Mouse (Mus musculus): ENCODE results near the gene Barhl2. TPM values are rescaled to one million over a fixed set of nuclear protein-coding genes. Genes with fewer than 3 reads are reported as not detected.

Gene Barhl2
- polyA plus RNA-seq, 1 experiment: 0.34 TPM

GRCm38 (mm10) chr5:106448798-106449125 lies 9.2 kb downstream of the Barhl2 start:
- H3K4me1 ChIP-seq (ENCODE audit: control insufficient read depth, insufficient read depth, low read length): no peaks in the 10 kb centered on the region
- TF ChIP-seq CTCF (IDR thresholded peaks at IDR 0.05; ENCODE audit: low read depth, low read length): no peak
- no peak for TF ChIP-seq EP300 (IDR thresholded peaks at IDR 0.05; ENCODE audit: insufficient read depth, low read depth, low read length)
- TF ChIP-seq POLR2A (IDR thresholded peaks at IDR 0.05; ENCODE audit: insufficient read depth, low read length): no peak
- H3K4me3 ChIP-seq (ENCODE audit: low read depth, low read length): no peak overlapping the region
- peaks cover 30% of the 10 kb centered on the region for H3K27me3 ChIP-seq (ENCODE audit: control insufficient read depth, insufficient read depth, low read length, poor library complexity, severe bottlenecking)
- no peak overlapping the region for H3K27ac ChIP-seq (ENCODE audit: insufficient read depth, low read length)
- no peaks in the 10 kb centered on the region for H3K9me3 ChIP-seq (replicated peaks; ENCODE audit: control insufficient read depth, insufficient read depth, low read length, poor library complexity, severe bottlenecking)
- H3K9ac ChIP-seq (ENCODE audit: low read depth, poor library complexity, severe bottlenecking): no peak overlapping the region
- H3K36me3 ChIP-seq (ENCODE audit: control insufficient read depth, insufficient read depth, low read length, poor library complexity, severe bottlenecking): no peaks in the 10 kb centered on the region

GRCm38 (mm10) chr5:106447951-106448797 lies 9.8 kb downstream of the Barhl2 start:
- Histone ChIP-seq H3K9me3 (replicated peaks; ENCODE audit: control insufficient read depth, insufficient read depth, low read length, poor library complexity, severe bottlenecking) (no peaks in the 10 kb centered on the region), H3K27me3 (ENCODE audit: control insufficient read depth, insufficient read depth, low read length, poor library complexity, severe bottlenecking) (peaks cover 24% of the 10 kb centered on the region), H3K4me1 (ENCODE audit: control insufficient read depth, insufficient read depth, low read length) (no peaks in the 10 kb centered on the region), H3K36me3 (ENCODE audit: control insufficient read depth, insufficient read depth, low read length, poor library complexity, severe bottlenecking) (no peaks in the 10 kb centered on the region), H3K9ac (ENCODE audit: low read depth, poor library complexity, severe bottlenecking) (no peak overlapping the region), H3K27ac (ENCODE audit: insufficient read depth, low read length) (no peak overlapping the region), H3K4me3 (ENCODE audit: low read depth, low read length) (peak overlapping the region; percentile 23; the same call in 1 of the 2 replicates)
- no peak for TF ChIP-seq POLR2A (IDR thresholded peaks at IDR 0.05; ENCODE audit: insufficient read depth, low read length)
- TF ChIP-seq CTCF (IDR thresholded peaks at IDR 0.05; ENCODE audit: low read depth, low read length): no peak
- TF ChIP-seq EP300 (IDR thresholded peaks at IDR 0.05; ENCODE audit: insufficient read depth, low read depth, low read length): no peak

GRCm38 (mm10) chr5:106447091-106447820 lies 10.7 kb downstream of the Barhl2 start:
- no peak overlapping the region for H3K9ac ChIP-seq (ENCODE audit: low read depth, poor library complexity, severe bottlenecking)
- no peaks in the 10 kb centered on the region for H3K4me1 ChIP-seq (ENCODE audit: control insufficient read depth, insufficient read depth, low read length)
- H3K36me3 ChIP-seq (ENCODE audit: control insufficient read depth, insufficient read depth, low read length, poor library complexity, severe bottlenecking): no peaks in the 10 kb centered on the region
- H3K4me3 ChIP-seq (ENCODE audit: low read depth, low read length): no peak overlapping the region
- H3K27ac ChIP-seq (ENCODE audit: insufficient read depth, low read length): no peak overlapping the region
- no peak for TF ChIP-seq CTCF (IDR thresholded peaks at IDR 0.05; ENCODE audit: low read depth, low read length)
- no peak for TF ChIP-seq EP300 (IDR thresholded peaks at IDR 0.05; ENCODE audit: insufficient read depth, low read depth, low read length)
- no peak for TF ChIP-seq POLR2A (IDR thresholded peaks at IDR 0.05; ENCODE audit: insufficient read depth, low read length)
- no peaks in the 10 kb centered on the region for H3K9me3 ChIP-seq (replicated peaks; ENCODE audit: control insufficient read depth, insufficient read depth, low read length, poor library complexity, severe bottlenecking)
- peaks cover 21% of the 10 kb centered on the region for H3K27me3 ChIP-seq (ENCODE audit: control insufficient read depth, insufficient read depth, low read length, poor library complexity, severe bottlenecking)

- Histone ChIP-seq H3K4me1 (ENCODE audit: control insufficient read depth, insufficient read depth, low read length) (no peaks in the 10 kb centered on the region), H3K9me3 (replicated peaks; ENCODE audit: control insufficient read depth, insufficient read depth, low read length, poor library complexity, severe bottlenecking) (no peaks in the 10 kb centered on the region), H3K36me3 (ENCODE audit: control insufficient read depth, insufficient read depth, low read length, poor library complexity, severe bottlenecking) (no peaks in the 10 kb centered on the region), H3K27ac (ENCODE audit: insufficient read depth, low read length) (no peak overlapping the region), H3K9ac (ENCODE audit: low read depth, poor library complexity, severe bottlenecking) (no peak overlapping the region), H3K4me3 (ENCODE audit: low read depth, low read length) (no peak overlapping the region), H3K27me3 (ENCODE audit: control insufficient read depth, insufficient read depth, low read length, poor library complexity, severe bottlenecking) (peaks cover 21% of the 10 kb centered on the region)
- TF ChIP-seq POLR2A (IDR thresholded peaks at IDR 0.05; ENCODE audit: insufficient read depth, low read length): no peak
- no peak for TF ChIP-seq CTCF (IDR thresholded peaks at IDR 0.05; ENCODE audit: low read depth, low read length)
- TF ChIP-seq EP300 (IDR thresholded peaks at IDR 0.05; ENCODE audit: insufficient read depth, low read depth, low read length): no peak
These were observed 11.4 kb downstream of the Barhl2 start for GRCm38 (mm10) chr5:106446593-106446992.

GRCm38 (mm10) chr5:106445681-106446080 lies 12.3 kb downstream of the Barhl2 start:
- no peak overlapping the region for H3K4me3 ChIP-seq (ENCODE audit: low read depth, low read length)
- H3K9me3 ChIP-seq (replicated peaks; ENCODE audit: control insufficient read depth, insufficient read depth, low read length, poor library complexity, severe bottlenecking): no peaks in the 10 kb centered on the region
- no peak overlapping the region for H3K27ac ChIP-seq (ENCODE audit: insufficient read depth, low read length)
- TF ChIP-seq CTCF (IDR thresholded peaks at IDR 0.05; ENCODE audit: low read depth, low read length) (no peak), EP300 (IDR thresholded peaks at IDR 0.05; ENCODE audit: insufficient read depth, low read depth, low read length) (no peak), POLR2A (IDR thresholded peaks at IDR 0.05; ENCODE audit: insufficient read depth, low read length) (no peak)
- peaks cover 20% of the 10 kb centered on the region for H3K27me3 ChIP-seq (ENCODE audit: control insufficient read depth, insufficient read depth, low read length, poor library complexity, severe bottlenecking)
- H3K4me1 ChIP-seq (ENCODE audit: control insufficient read depth, insufficient read depth, low read length): no peaks in the 10 kb centered on the region
- H3K9ac ChIP-seq (ENCODE audit: low read depth, poor library complexity, severe bottlenecking): no peak overlapping the region
- no peaks in the 10 kb centered on the region for H3K36me3 ChIP-seq (ENCODE audit: control insufficient read depth, insufficient read depth, low read length, poor library complexity, severe bottlenecking)

- H3K27ac ChIP-seq (ENCODE audit: insufficient read depth, low read length): no peak overlapping the region
- TF ChIP-seq CTCF (IDR thresholded peaks at IDR 0.05; ENCODE audit: low read depth, low read length) (no peak), POLR2A (IDR thresholded peaks at IDR 0.05; ENCODE audit: insufficient read depth, low read length) (no peak), EP300 (IDR thresholded peaks at IDR 0.05; ENCODE audit: insufficient read depth, low read depth, low read length) (no peak)
- no peaks in the 10 kb centered on the region for H3K27me3 ChIP-seq (ENCODE audit: control insufficient read depth, insufficient read depth, low read length, poor library complexity, severe bottlenecking)
- H3K9me3 ChIP-seq (replicated peaks; ENCODE audit: control insufficient read depth, insufficient read depth, low read length, poor library complexity, severe bottlenecking): no peaks in the 10 kb centered on the region
- no peak overlapping the region for H3K4me3 ChIP-seq (ENCODE audit: low read depth, low read length)
- H3K9ac ChIP-seq (ENCODE audit: low read depth, poor library complexity, severe bottlenecking): no peak overlapping the region
- no peaks in the 10 kb centered on the region for H3K4me1 ChIP-seq (ENCODE audit: control insufficient read depth, insufficient read depth, low read length)
- H3K36me3 ChIP-seq (ENCODE audit: control insufficient read depth, insufficient read depth, low read length, poor library complexity, severe bottlenecking): no peaks in the 10 kb centered on the region
These were observed 19.1 kb downstream of the Barhl2 start for GRCm38 (mm10) chr5:106438916-106439315.
